Mouse (Mus musculus) spleen, adult 18-20 months (tissue): ENCODE measurements around the gene Dtymk.
"Not testable (repeated sequence)": the region's sequence is repeated elsewhere in the genome, so short reads cannot be mapped to it uniquely, and the experiment has no call there.

Source experiments
- DNase-seq, 2 experiments: peaks; one replicate each; pipeline ENCODE4 v3.0.0; 2022; ENCODE audit warnings: mixed read lengths in 2 of 2

Dtymk gene

GRCm38 (mm10) chr1:93801741-93802238, at the start of gene Dtymk:
Gene Dtymk (minus strand): TSS chr1:93801934.
- peak; percentile 84 to 87 for DNase-seq

GRCm38 (mm10) chr1:93845766-93846366, 44.1 kb upstream of the Dtymk start:
- not testable (repeated sequence) for DNase-seq

GRCm38 (mm10) chr1:93838569-93838968, 36.8 kb upstream of the Dtymk start:
- DNase-seq: not testable (repeated sequence)

- no peak for DNase-seq
These were observed 35.6 kb upstream of the Dtymk start for GRCm38 (mm10) chr1:93837335-93837734.

GRCm38 (mm10) chr1:93836532-93836913, 34.8 kb upstream of the Dtymk start:
- no peak for DNase-seq

- no peak for DNase-seq
These were observed 34.3 kb upstream of the Dtymk start for GRCm38 (mm10) chr1:93835876-93836531.

GRCm38 (mm10) chr1:93835211-93835610, 33.5 kb upstream of the Dtymk start:
- no peak for DNase-seq

GRCm38 (mm10) chr1:93834671-93835150, 33.0 kb upstream of the Dtymk start:
- no peak for DNase-seq

GRCm38 (mm10) chr1:93832754-93833360, 31.1 kb upstream of the Dtymk start:
- not testable (repeated sequence) for DNase-seq

- DNase-seq: no peak
These were observed 24.8 kb upstream of the Dtymk start for GRCm38 (mm10) chr1:93826540-93826835.

- DNase-seq: peak in 1 of 2 experiments; percentile 19
These were observed 24.2 kb upstream of the Dtymk start for GRCm38 (mm10) chr1:93825771-93826539.

- peak; percentile 90 to 93 for DNase-seq
These were observed 23.5 kb upstream of the Dtymk start for GRCm38 (mm10) chr1:93825105-93825674.

- no peak for DNase-seq
These were observed 22.9 kb upstream of the Dtymk start, which contains the start of gene D2hgdh for GRCm38 (mm10) chr1:93824609-93825008. Gene D2hgdh (plus strand): TSS chr1:93824909.

GRCm38 (mm10) chr1:93823796-93824495, 22.2 kb upstream of the Dtymk start:
- no peak for DNase-seq

GRCm38 (mm10) chr1:93818722-93819121, 17.0 kb upstream of the Dtymk start:
- DNase-seq: no peak

- no peak for DNase-seq
These were observed 16.2 kb upstream of the Dtymk start for GRCm38 (mm10) chr1:93817823-93818532.

GRCm38 (mm10) chr1:93811495-93812039, 9.8 kb upstream of the Dtymk start:
- DNase-seq: no peak

- DNase-seq: no peak
These were observed 8.3 kb upstream of the Dtymk start for GRCm38 (mm10) chr1:93810011-93810410.

- DNase-seq: no peak
These were observed 7.1 kb upstream of the Dtymk start for GRCm38 (mm10) chr1:93808871-93809270.

GRCm38 (mm10) chr1:93805221-93805951, 3.7 kb upstream of the Dtymk start:
- no peak for DNase-seq
